Mouse (Mus musculus): ENCODE measurements at regions not wholly inside any gene's neighbourhood (a gene's known extent, or its start where the extent isn't known, plus 50 kb on each side); places are given as distances from the start of the nearest gene placed in this dataset.

- H3K4me3 ChIP-seq (replicated peaks; ENCODE audit: control insufficient read depth, low read depth, low read length), result no peak overlapping the region
- H3K4me1 ChIP-seq (ENCODE audit: control insufficient read depth, insufficient read depth, low read length), result no peaks in the 10 kb centered on the region; the same call in 1 of the 2 replicates
- no peak overlapping the region for H3K27ac ChIP-seq (ENCODE audit: control insufficient read depth, insufficient read depth, low read depth, low read length, poor library complexity)
- 91% methylated on average over 6 of the region's 6 CpGs for WGBS
- TF ChIP-seq POLR2A (IDR thresholded peaks at IDR 0.05; ENCODE audit: borderline replicate concordance, control insufficient read depth, low read depth, low read length) (no peak), CTCF (IDR thresholded peaks at IDR 0.05; ENCODE audit: control insufficient read depth, insufficient read depth, low read length) (no peak)
Measured at GRCm38 (mm10) chr4:106252946-106253345, 63.1 kb upstream of the Usp24 start.

- WGBS, result 79% methylated on average over 3 of the region's 3 CpGs
- Histone ChIP-seq H3K4me3 (replicated peaks; ENCODE audit: control insufficient read depth, low read depth, low read length) (no peak overlapping the region), H3K4me1 (ENCODE audit: control insufficient read depth, insufficient read depth, low read length) (no peaks in the 10 kb centered on the region), H3K27ac (ENCODE audit: control insufficient read depth, insufficient read depth, low read depth, low read length, poor library complexity) (no peak overlapping the region)
- no peak for TF ChIP-seq POLR2A (IDR thresholded peaks at IDR 0.05; ENCODE audit: borderline replicate concordance, control insufficient read depth, low read depth, low read length)
Measured at GRCm38 (mm10) chr4:106254761-106255475, 61.1 kb upstream of the Usp24 start.

- Histone ChIP-seq H3K27ac (ENCODE audit: control insufficient read depth, insufficient read depth, low read depth, low read length, poor library complexity) (no peak overlapping the region), H3K4me1 (ENCODE audit: control insufficient read depth, insufficient read depth, low read length) (no peaks in the 10 kb centered on the region), H3K4me3 (replicated peaks; ENCODE audit: control insufficient read depth, low read depth, low read length) (no peak overlapping the region)
- TF ChIP-seq POLR2A (IDR thresholded peaks at IDR 0.05; ENCODE audit: borderline replicate concordance, control insufficient read depth, low read depth, low read length), result no peak
- no peak for TF ChIP-seq CTCF (IDR thresholded peaks at IDR 0.05; ENCODE audit: control insufficient read depth, insufficient read depth, low read length)
Measured at GRCm38 (mm10) chr4:106255959-106256609, 59.9 kb upstream of the Usp24 start.

- Histone ChIP-seq H3K4me3 (replicated peaks; ENCODE audit: control insufficient read depth, low read depth, low read length) (no peak overlapping the region), H3K4me1 (ENCODE audit: control insufficient read depth, insufficient read depth, low read length) (no peaks in the 10 kb centered on the region), H3K27ac (ENCODE audit: control insufficient read depth, insufficient read depth, low read depth, low read length, poor library complexity) (no peak overlapping the region)
- WGBS, result 88% methylated on average over 3 of the region's 3 CpGs
- TF ChIP-seq POLR2A (IDR thresholded peaks at IDR 0.05; ENCODE audit: borderline replicate concordance, control insufficient read depth, low read depth, low read length), result no peak
- no peak for TF ChIP-seq CTCF (IDR thresholded peaks at IDR 0.05; ENCODE audit: control insufficient read depth, insufficient read depth, low read length)
Measured at GRCm38 (mm10) chr4:106261404-106261803, 54.6 kb upstream of the Usp24 start.

- WGBS, result 67% methylated on average over 3 of the region's 3 CpGs
- no peaks in the 10 kb centered on the region for H3K4me1 ChIP-seq (ENCODE audit: control insufficient read depth, insufficient read depth, low read length)
- no peak overlapping the region for H3K4me3 ChIP-seq (replicated peaks; ENCODE audit: control insufficient read depth, low read depth, low read length)
- H3K27ac ChIP-seq (ENCODE audit: control insufficient read depth, insufficient read depth, low read depth, low read length, poor library complexity), result no peak overlapping the region
- TF ChIP-seq CTCF (IDR thresholded peaks at IDR 0.05; ENCODE audit: control insufficient read depth, insufficient read depth, low read length) (no peak), POLR2A (IDR thresholded peaks at IDR 0.05; ENCODE audit: borderline replicate concordance, control insufficient read depth, low read depth, low read length) (no peak)
Measured at GRCm38 (mm10) chr4:106261901-106262560, 54.0 kb upstream of the Usp24 start.

GRCm38 (mm10) chr4:106262751-106263725 is 53.0 kb upstream of the Usp24 start:
- WGBS, result 78% methylated on average over 9 of the region's 9 CpGs
- Histone ChIP-seq H3K4me3 (replicated peaks; ENCODE audit: control insufficient read depth, low read depth, low read length) (no peak overlapping the region), H3K27ac (ENCODE audit: control insufficient read depth, insufficient read depth, low read depth, low read length, poor library complexity) (no peak overlapping the region), H3K4me1 (ENCODE audit: control insufficient read depth, insufficient read depth, low read length) (no peaks in the 10 kb centered on the region)
- no peak for TF ChIP-seq POLR2A (IDR thresholded peaks at IDR 0.05; ENCODE audit: borderline replicate concordance, control insufficient read depth, low read depth, low read length)
- TF ChIP-seq CTCF (IDR thresholded peaks at IDR 0.05; ENCODE audit: control insufficient read depth, insufficient read depth, low read length), result no peak
